Mouse (Mus musculus) hindbrain, embryonic 14.5 days (tissue): Measurements from ENCODE around the gene Cntn1. TPM values are rescaled to one million over a fixed set of nuclear protein-coding genes. Genes with fewer than 3 reads are reported as not detected.

Source experiments
- ATAC-seq: fragments of 200-750 bp; cut with Nextera tagmentation; 2 replicates; pipeline ENCODE4 v1.8.0; 2017; ENCODE audit warnings: moderate number of reproducible peaks, mild to moderate bottlenecking, moderate TSS enrichment, moderate library complexity; ENCODE audit not compliant: low FRiP score
- DNase-seq: peaks from one replicate; pipeline ENCODE4 v3.0.0-alpha.2; 2015; ENCODE audit warnings: low spot score
- H3K27ac ChIP-seq: fragments of 300-500 bp; sonication (generic); 2 replicates; pipeline ENCODE4 v1.5.1; 2014; ENCODE audit warnings: mild to moderate bottlenecking, moderate library complexity
- H3K27me3 ChIP-seq: fragments of 300-500 bp; sonication (generic); 2 replicates; pipeline ENCODE4 v1.6.1; 2014; ENCODE audit warnings: mild to moderate bottlenecking, low read length, mixed read lengths; ENCODE audit not compliant: control insufficient read depth, insufficient read depth
- H3K36me3 ChIP-seq: fragments of 300-500 bp; sonication (generic); replicated peaks from 2 replicates; pipeline ENCODE4 v1.6.1; 2014; ENCODE audit not compliant: control insufficient read depth, insufficient read depth
- H3K4me1 ChIP-seq: fragments of 300-500 bp; sonication (generic); replicated peaks from 2 replicates; pipeline ENCODE4 v1.6.1; 2014; ENCODE audit warnings: antibody characterized with exemption, low read length, mixed read lengths; ENCODE audit not compliant: control insufficient read depth, insufficient read depth
- H3K4me2 ChIP-seq: fragments of 300-500 bp; sonication (generic); replicated peaks from 2 replicates; pipeline ENCODE4 v1.6.1; 2014; ENCODE audit warnings: mild to moderate bottlenecking, moderate library complexity
- H3K4me3 ChIP-seq: fragments of 300-500 bp; sonication (generic); replicated peaks from 2 replicates; pipeline ENCODE4 v1.5.1; 2014; ENCODE audit warnings: mild to moderate bottlenecking, low read length
- H3K9ac ChIP-seq: fragments of 300-500 bp; sonication (generic); 2 replicates; pipeline ENCODE4 v1.6.1; 2014
- H3K9me3 ChIP-seq: fragments of 300-500 bp; sonication (generic); 2 replicates; pipeline ENCODE4 v1.6.1; 2016; ENCODE audit warnings: low read length; ENCODE audit not compliant: control insufficient read depth
- WGBS: fragments of 180-500 bp; shearing (Covaris S2); extraction: QIAGEN DNeasy Blood & Tissue Kit; methylation state at CpG from one replicate; pipeline ENCODE4 v1.1.7; 2014; 5-methylcytosine and 5-hydroxymethylcytosine counted together
- polyA plus RNA-seq: library from polyadenylated mRNA; unstranded; fragments of >200 nt; fragmentation: Nextera tagmentation; extraction: Ambion mirVana; gene quantifications from 2 replicates; pipeline ENCODE4 v1.2.1, GENCODE M21; 2014

The Cntn1 gene
- 77.2 and 99.7 TPM in 2 replicates for polyA plus RNA-seq

GRCm38 (mm10) chr15:92050996-92051352 is at the start of gene Cntn1:
Cntn1 (plus strand) TSS chr15:92051165.
- Histone ChIP-seq H3K4me2 (peak within 1 kb of the TSS; percentile 70), H3K27ac (peak within 1 kb of the TSS; percentile 86), H3K9ac (peak within 1 kb of the TSS; percentile 72), H3K27me3 (no peaks in the 10 kb centered on the region), H3K36me3 (no peaks in the 10 kb centered on the region), H3K4me3 (peak within 1 kb of the TSS; percentile 56), H3K9me3 (no peaks in the 10 kb centered on the region), H3K4me1 (peaks cover 11% of the 10 kb centered on the region; the same call in 1 of the 2 replicates)
- ATAC-seq (peak; percentile 98), DNase-seq (peak; percentile 88)
- under 1% methylated on average over 17 of the region's 17 CpGs for WGBS

GRCm38 (mm10) chr15:92001431-92001830 is 49.5 kb upstream of the Cntn1 start:
- H3K36me3 ChIP-seq, result no peaks in the 10 kb centered on the region
- ATAC-seq, result no peak
- no peaks in the 10 kb centered on the region for H3K27me3 ChIP-seq
- H3K4me1 ChIP-seq, result no peaks in the 10 kb centered on the region
- 76% methylated on average over 3 of the region's 3 CpGs for WGBS
- no peak overlapping the region for H3K27ac ChIP-seq
- H3K4me3 ChIP-seq, result no peak overlapping the region
- no peaks in the 10 kb centered on the region for H3K9me3 ChIP-seq
- H3K9ac ChIP-seq, result no peak overlapping the region
- H3K4me2 ChIP-seq, result no peak overlapping the region
- no peak for DNase-seq

DNA sequence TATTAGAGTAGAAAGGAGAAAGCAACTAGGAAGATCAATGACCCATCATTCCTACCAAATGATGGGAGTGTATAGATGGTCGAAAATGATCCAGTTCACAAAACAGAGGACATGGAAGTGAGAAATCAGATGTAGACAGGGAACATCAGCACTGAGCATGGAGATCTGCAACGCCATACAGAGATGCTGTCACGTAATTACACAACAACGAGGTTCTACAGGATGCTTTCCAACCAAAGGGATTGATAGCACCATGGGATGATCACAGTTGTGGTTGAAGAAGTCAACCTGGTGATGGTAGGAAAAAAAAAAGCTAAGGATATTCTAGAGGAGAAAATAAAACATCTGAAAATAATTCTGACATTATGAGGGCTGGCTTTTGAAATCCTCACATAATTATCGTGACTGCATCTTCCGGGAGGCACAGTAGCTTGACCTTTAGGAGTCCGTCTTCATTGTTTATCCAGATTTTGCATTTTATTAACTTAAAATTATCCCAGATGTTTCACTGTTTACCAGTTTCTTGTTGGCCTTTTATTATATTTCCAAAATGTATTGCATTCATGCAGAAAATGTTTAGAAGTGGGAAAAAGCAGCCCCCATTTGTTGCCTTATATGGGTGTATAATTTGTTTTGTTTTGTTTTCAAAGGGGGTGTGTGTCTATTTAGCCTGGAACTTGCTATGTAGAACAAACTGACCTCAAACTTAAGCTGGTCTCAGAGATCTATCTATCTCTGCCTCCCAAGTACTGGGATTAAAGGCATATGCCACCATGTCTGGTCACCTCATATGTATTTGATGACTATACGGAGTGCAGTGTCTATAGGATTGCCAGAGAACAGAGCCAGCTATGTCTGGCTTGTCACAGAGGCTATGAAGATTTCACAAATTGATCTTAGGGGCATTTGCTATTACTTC is 38.5 kb upstream of the Cntn1 start:
- H3K4me1 ChIP-seq, result no peaks in the 10 kb centered on the region
- no peaks in the 10 kb centered on the region for H3K9me3 ChIP-seq
- no peak overlapping the region for H3K4me2 ChIP-seq
- DNase-seq, result no peak
- no peak overlapping the region for H3K27ac ChIP-seq
- no peaks in the 10 kb centered on the region for H3K27me3 ChIP-seq
- no peaks in the 10 kb centered on the region for H3K36me3 ChIP-seq
- WGBS, result 91% methylated on average over 8 of the region's 8 CpGs
- ATAC-seq, result no peak
- no peak overlapping the region for H3K9ac ChIP-seq
- H3K4me3 ChIP-seq, result no peak overlapping the region

DNA sequence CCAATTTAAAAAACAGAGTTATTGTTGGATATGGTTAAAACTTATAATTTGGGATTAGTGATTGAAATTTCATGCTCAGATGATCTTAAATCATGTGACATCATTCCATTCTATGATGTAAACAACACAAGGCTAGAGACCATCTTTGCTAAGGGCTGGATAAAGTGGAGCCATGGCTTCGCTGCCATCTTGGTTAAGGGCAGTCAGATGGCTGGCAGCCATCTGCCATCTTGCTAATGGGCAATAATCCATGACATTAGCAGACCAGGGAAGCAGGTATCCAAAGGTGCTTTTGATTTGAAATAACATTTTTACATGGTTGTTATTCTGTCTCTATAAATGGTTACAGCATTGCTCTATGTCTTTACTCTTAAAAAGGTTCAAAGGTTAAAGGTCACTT is 16.9 kb upstream of the Cntn1 start:
- H3K9me3 ChIP-seq, result no peaks in the 10 kb centered on the region
- DNase-seq (no peak), ATAC-seq (no peak)
- H3K4me1 ChIP-seq, result no peaks in the 10 kb centered on the region
- H3K27ac ChIP-seq, result no peak overlapping the region
- H3K4me3 ChIP-seq, result no peak overlapping the region
- WGBS, result 97% methylated on average over 1 of the region's 1 CpGs
- H3K4me2 ChIP-seq, result no peak overlapping the region
- no peaks in the 10 kb centered on the region for H3K36me3 ChIP-seq
- no peaks in the 10 kb centered on the region for H3K27me3 ChIP-seq
- no peak overlapping the region for H3K9ac ChIP-seq

DNA sequence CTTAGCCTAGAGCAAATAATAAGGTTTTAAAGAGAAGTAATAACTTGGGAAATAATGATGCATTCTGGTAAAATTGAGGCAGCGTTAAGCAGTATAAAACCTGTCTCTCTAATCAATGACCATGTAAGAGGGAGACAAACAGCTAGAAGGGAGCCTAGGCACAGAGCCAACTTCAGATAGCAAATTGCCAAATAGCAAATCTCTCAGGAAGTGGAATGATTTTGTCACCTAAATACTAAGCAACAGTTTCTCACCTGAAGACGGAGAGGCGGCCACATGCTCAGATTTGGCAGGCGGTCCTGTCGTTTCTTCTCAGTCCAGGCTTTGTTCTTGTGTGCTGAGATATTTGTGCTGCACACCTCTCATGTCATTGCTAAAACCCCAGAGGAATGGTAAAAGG is 8.4 kb upstream of the Cntn1 start:
- H3K4me2 ChIP-seq, result no peak overlapping the region
- no peak overlapping the region for H3K27ac ChIP-seq
- DNase-seq (no peak), ATAC-seq (no peak)
- H3K4me1 ChIP-seq, result no peaks in the 10 kb centered on the region
- H3K4me3 ChIP-seq, result no peak overlapping the region
- H3K9ac ChIP-seq, result no peak overlapping the region
- no peaks in the 10 kb centered on the region for H3K36me3 ChIP-seq
- no peaks in the 10 kb centered on the region for H3K9me3 ChIP-seq
- no peaks in the 10 kb centered on the region for H3K27me3 ChIP-seq
- WGBS, result 83% methylated on average over 5 of the region's 5 CpGs

DNA sequence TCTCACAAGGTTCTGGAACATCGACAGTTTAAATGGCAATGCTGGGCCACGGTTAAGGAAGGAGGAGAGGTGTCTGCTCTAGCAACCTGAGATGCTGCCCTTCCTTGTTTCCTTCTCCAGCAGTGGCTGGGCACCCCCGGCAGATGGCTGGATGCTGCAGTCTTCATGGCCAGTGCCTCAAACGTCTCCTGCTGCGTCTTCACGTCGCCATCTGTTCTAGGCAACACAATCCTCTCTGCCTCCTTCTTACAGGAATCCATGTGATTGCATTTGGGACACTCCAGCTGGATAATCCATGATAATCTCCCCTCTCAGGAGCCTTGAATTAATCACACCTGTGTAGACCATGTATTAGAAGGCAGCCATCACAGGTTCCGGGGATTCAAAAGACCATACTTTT is 4.9 kb upstream of the Cntn1 start:
- H3K4me2 ChIP-seq, result no peak overlapping the region
- ATAC-seq, result no peak
- peaks cover 5% of the 10 kb centered on the region; the same call in 1 of the 2 replicates for H3K4me1 ChIP-seq
- no peaks in the 10 kb centered on the region for H3K9me3 ChIP-seq
- 84% methylated on average over 8 of the region's 8 CpGs for WGBS
- no peak for DNase-seq
- no peak overlapping the region for H3K27ac ChIP-seq
- no peaks in the 10 kb centered on the region for H3K27me3 ChIP-seq
- no peak overlapping the region for H3K9ac ChIP-seq
- H3K4me3 ChIP-seq, result no peak overlapping the region
- H3K36me3 ChIP-seq, result no peaks in the 10 kb centered on the region

DNA sequence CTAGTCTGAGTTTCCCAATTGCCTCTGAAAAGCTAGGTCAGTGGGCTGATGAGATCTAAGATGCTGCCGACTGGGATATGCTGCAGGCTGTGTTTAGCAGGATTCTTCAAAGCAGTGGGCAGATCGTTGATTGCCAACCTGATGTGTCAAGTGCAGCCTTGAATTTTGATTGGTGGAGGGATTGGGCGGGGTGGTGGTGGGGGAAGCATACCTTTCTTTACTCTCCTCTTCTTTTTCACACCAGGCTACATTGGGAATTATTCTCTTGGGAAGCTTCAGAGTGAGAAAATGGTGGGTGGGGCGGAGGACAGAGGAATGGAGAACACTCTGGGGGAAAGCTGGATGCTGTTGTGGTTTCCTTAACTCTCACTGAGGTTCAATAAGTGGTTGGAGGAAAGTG is 2.9 kb upstream of the Cntn1 start:
- H3K4me2 ChIP-seq, result no peak overlapping the region
- H3K9ac ChIP-seq, result no peak overlapping the region
- no peak overlapping the region for H3K27ac ChIP-seq
- DNase-seq, result no peak
- H3K36me3 ChIP-seq, result no peaks in the 10 kb centered on the region
- H3K4me1 ChIP-seq, result peaks cover 9% of the 10 kb centered on the region; the same call in 1 of the 2 replicates
- 78% methylated on average over 4 of the region's 4 CpGs for WGBS
- no peaks in the 10 kb centered on the region for H3K27me3 ChIP-seq
- H3K4me3 ChIP-seq, result no peak overlapping the region
- H3K9me3 ChIP-seq, result no peaks in the 10 kb centered on the region
- ATAC-seq, result no peak

DNA sequence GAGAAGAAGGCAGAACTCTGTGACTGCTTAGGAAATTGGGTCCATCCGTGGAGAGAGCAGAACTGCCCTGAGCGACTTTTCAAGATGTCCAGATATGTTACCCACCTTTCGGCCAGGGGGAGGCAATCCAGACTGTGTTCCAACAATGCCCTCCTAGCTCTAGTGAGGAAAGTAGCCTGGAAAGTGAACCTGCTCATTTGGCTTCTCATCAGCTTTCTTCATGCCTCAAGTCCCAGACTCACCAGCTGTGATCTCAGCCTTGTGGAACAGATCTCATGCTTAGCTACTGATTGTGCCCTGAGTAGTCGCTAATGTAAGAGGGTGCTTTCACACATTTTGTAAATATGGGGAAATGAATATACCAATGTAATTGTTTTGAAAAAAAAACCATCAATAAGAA is 2.4 kb upstream of the Cntn1 start:
- H3K27me3 ChIP-seq, result no peaks in the 10 kb centered on the region
- no peak overlapping the region for H3K4me2 ChIP-seq
- WGBS, result 88% methylated on average over 4 of the region's 4 CpGs
- H3K9ac ChIP-seq, result no peak overlapping the region
- no peaks in the 10 kb centered on the region for H3K9me3 ChIP-seq
- ATAC-seq (no peak), DNase-seq (no peak)
- H3K4me3 ChIP-seq, result no peak overlapping the region
- H3K27ac ChIP-seq, result no peak overlapping the region
- H3K4me1 ChIP-seq, result peaks cover 11% of the 10 kb centered on the region; the same call in 1 of the 2 replicates
- H3K36me3 ChIP-seq, result no peaks in the 10 kb centered on the region

- Histone ChIP-seq H3K9me3 (no peaks in the 10 kb centered on the region), H3K4me2 (peak overlapping the region; percentile 70), H3K9ac (peak overlapping the region; percentile 72), H3K27ac (peak overlapping the region; percentile 86), H3K4me1 (peaks cover 11% of the 10 kb centered on the region; the same call in 1 of the 2 replicates), H3K4me3 (peak overlapping the region; percentile 56), H3K27me3 (no peaks in the 10 kb centered on the region), H3K36me3 (no peaks in the 10 kb centered on the region)
- 0% methylated on average over 35 of the region's 35 CpGs for WGBS
- DNase-seq (peak; percentile 66), ATAC-seq (peak; percentile 57)
Measured at GRCm38 (mm10) chr15:92051353-92052132, 578 bp downstream of the Cntn1 start.
